Comparison of ENCODE assay signal across 11 mouse cellular contexts in genomic region chr7:141096021-141096420, GRCm38 (mm10). TPM values are rescaled to one million over a fixed set of nuclear protein-coding genes. Genes with fewer than 3 reads are reported as not detected.
A peak's percentile ranks its signal among the peaks of the same experiment; 100 is the strongest.
DNase-seq lines count a peak whose midpoint lies in the region; ATAC-seq and TF ChIP-seq lines count a peak whose summit lies in the region.
"Had no signal": no experiment of that assay in that cellular context is flagged by ENCODE, and none has a peak within 500 bp of the region (broad histone marks: within the 10 kb centered on the region; RNA-seq: fewer than 3 reads in every experiment).

No protein-coding gene starts in this region.

- dilution Hi-C loops in CH12.LX (cut with MboI; ENCODE audit: extremely low pct_ligation_motif_present, extremely low pct_unique_long_range_greater_than_20kb, low sequenced_read_pairs): no loop called here

- H3K27ac ChIP-seq in kidney, embryonic 14.5 days (ENCODE audit: low read depth, low read length): peak overlapping the region; percentile 39; the same call in 1 of the 2 replicates
- H3K27ac ChIP-seq in CH12.LX (ENCODE audit: insufficient read depth, low read depth): peak overlapping the region; percentile 82
- peak overlapping the region; percentile 52; the same call in 1 of the 2 replicates for H3K27ac ChIP-seq in heart, embryonic 16.5 days (ENCODE audit: low read length)
- H3K27ac ChIP-seq: neural tube, embryonic 12.5 days had no signal

- 80% methylated on average over 6 of the region's 6 CpGs for WGBS in kidney, embryonic 14.5 days
- 74% methylated on average over 6 of the region's 6 CpGs for WGBS in heart, embryonic 16.5 days

- no peak for TF ChIP-seq RAD21 in CH12.LX (IDR thresholded peaks at IDR 0.05; ENCODE audit: low read depth, low read length)

- no peak for ATAC-seq in kidney, embryonic 14.5 days (ENCODE audit: low FRiP score, low TSS enrichment)
- no peak for ATAC-seq in heart, embryonic 16.5 days (replicated peaks; ENCODE audit: extremely low read depth, insufficient read depth, low FRiP score)

- H3K4me1 ChIP-seq in kidney, embryonic 14.5 days (ENCODE audit: control insufficient read depth, insufficient read depth, low read length): peaks cover 13% of the 10 kb centered on the region
- H3K4me1 ChIP-seq in CH12.LX (ENCODE audit: control insufficient read depth in 1 of 2, insufficient read depth in 2 of 2): peaks cover 30 to 51% of the 10 kb centered on the region in 2 experiments
- peaks cover 16% of the 10 kb centered on the region for H3K4me1 ChIP-seq in heart, embryonic 16.5 days (ENCODE audit: control insufficient read depth, insufficient read depth, low read length)

- no peaks in the 10 kb centered on the region for H3K9me3 ChIP-seq in kidney, embryonic 14.5 days (ENCODE audit: control insufficient read depth, low read length)
- H3K9me3 ChIP-seq in CH12.LX (replicated peaks; ENCODE audit: low read length): no peaks in the 10 kb centered on the region
- no peaks in the 10 kb centered on the region for H3K9me3 ChIP-seq in heart, embryonic 16.5 days (replicated peaks; ENCODE audit: control insufficient read depth, low read length)
- H3K9me3 ChIP-seq: neural tube, embryonic 12.5 days had no signal

- TF ChIP-seq CTCF in CH12.LX (conservative IDR thresholded peaks at IDR 0.05 in 1 of 2, IDR thresholded peaks at IDR 0.05 in 1 of 2; ENCODE audit: low read depth in 2 of 2, low read length in 2 of 2): no peak

- DNase-seq in kidney, postnatal 14 days: no peak
- peak; percentile 21 for DNase-seq in CH12.LX (ENCODE audit: extremely low read depth)
- peak; percentile 21 for DNase-seq in splenic B cell, adult 2 months (ENCODE audit: low read depth, low spot score)
- DNase-seq in right cerebral cortex, postnatal 4 days: no peak
- no peak for DNase-seq in gastrocnemius, adult 18-20 months (ENCODE audit: low spot score)
- DNase-seq in gastrocnemius, postnatal 4 days (ENCODE audit: low spot score in 2 of 2): no peak

- H3K4me2 ChIP-seq in kidney, embryonic 14.5 days (replicated peaks; ENCODE audit: low read depth, low read length): no peak overlapping the region
- peak overlapping the region; percentile 52 for H3K4me2 ChIP-seq in CH12.LX (ENCODE audit: insufficient read depth, low read depth, poor library complexity, severe bottlenecking)
- peak overlapping the region; percentile 52 for H3K4me2 ChIP-seq in heart, embryonic 16.5 days (ENCODE audit: low read depth, low read length)
- H3K4me2 ChIP-seq: neural tube, embryonic 12.5 days had no signal

- peaks cover 12% of the 10 kb centered on the region for H3K27me3 ChIP-seq in kidney, embryonic 14.5 days (ENCODE audit: control insufficient read depth, insufficient read depth, low read length)
- H3K27me3 ChIP-seq in CH12.LX (replicated peaks): no peaks in the 10 kb centered on the region
- peaks cover 5% of the 10 kb centered on the region for H3K27me3 ChIP-seq in heart, embryonic 16.5 days (ENCODE audit: control insufficient read depth, insufficient read depth, low read length)
- no peaks in the 10 kb centered on the region for H3K27me3 ChIP-seq in splenic B cell, adult 2 months (ENCODE audit: control insufficient read depth, insufficient read depth, low read length, poor library complexity, severe bottlenecking)

- in situ Hi-C loops in CH12.LX (cut with MboI; ENCODE audit: low pct_ligation_motif_present, low pct_unique_long_range_greater_than_20kb, low sequenced_read_pairs): loop anchor here (5.0 kb wide), 3 partner anchors 36 to 261 kb away; no protein-coding TSS in a partner anchor

- H3K79me2 ChIP-seq in CH12.LX (replicated peaks; ENCODE audit: control insufficient read depth, extremely low read depth, insufficient read depth, poor library complexity, severe bottlenecking): no peaks in the 10 kb centered on the region

- no peak overlapping the region for H3K9ac ChIP-seq in kidney, embryonic 14.5 days (ENCODE audit: low read depth, low read length)
- H3K9ac ChIP-seq in CH12.LX (ENCODE audit: insufficient read depth, low read depth): peak overlapping the region; percentile 30
- peak overlapping the region; percentile 22; the same call in 1 of the 2 replicates for H3K9ac ChIP-seq in heart, embryonic 16.5 days (ENCODE audit: low read length)
- H3K9ac ChIP-seq: neural tube, embryonic 12.5 days had no signal

- no peaks in the 10 kb centered on the region for H3K36me3 ChIP-seq in kidney, embryonic 14.5 days (ENCODE audit: control insufficient read depth, insufficient read depth, low read length)
- peaks cover 7 to 35% of the 10 kb centered on the region in 2 experiments for H3K36me3 ChIP-seq in CH12.LX (replicated peaks in 1 of 2; ENCODE audit: control insufficient read depth in 1 of 2, insufficient read depth in 1 of 2, low read length in 1 of 2)
- no peaks in the 10 kb centered on the region for H3K36me3 ChIP-seq in heart, embryonic 16.5 days (ENCODE audit: control insufficient read depth, insufficient read depth)
- no peaks in the 10 kb centered on the region for H3K36me3 ChIP-seq in splenic B cell, adult 2 months (ENCODE audit: control insufficient read depth, insufficient read depth, low read length, poor library complexity, severe bottlenecking)
- H3K36me3 ChIP-seq: neural tube, embryonic 12.5 days had no signal

- H3K4me3 ChIP-seq in kidney, embryonic 14.5 days (ENCODE audit: low read length): no peak overlapping the region
- peak overlapping the region; percentile 56 to 65 (median 59) for H3K4me3 ChIP-seq in CH12.LX (replicated peaks in 1 of 3; ENCODE audit: low read depth in 2 of 3, low read length in 2 of 3, poor library complexity in 1 of 3)
- H3K4me3 ChIP-seq in heart, embryonic 16.5 days (ENCODE audit: low read length): peak overlapping the region; percentile 9
- H3K4me3 ChIP-seq: neural tube, embryonic 12.5 days had no signal

- no peak for TF ChIP-seq POLR2A in CH12.LX (IDR thresholded peaks at IDR 0.05; ENCODE audit: low read depth, low read length)

- no peak for TF ChIP-seq EP300 in CH12.LX (IDR thresholded peaks at IDR 0.05; ENCODE audit: low read length)

TF ChIP-seq in CH12.LX, 34 proteins besides CTCF, POLR2A, EP300 and RAD21:
- no peak for TF ChIP-seq USF1 (IDR thresholded peaks at IDR 0.05; ENCODE audit: low read depth, low read length)

RNA-seq across cellular contexts. Expression of gene Sigirr, which starts 4.4 kb away (rescaled TPM):
- 9.5 and 11.7 TPM in 2 replicates for polyA plus RNA-seq in kidney, embryonic 14.5 days (2014; fragmentation: Nextera tagmentation; extraction: Ambion mirVana)
- total RNA-seq in CH12.LX (2012; rRNA removed) (12.9 and 19.2 TPM in 2 replicates), CH12.LX (2014; rRNA removed) (13.2 and 15.6 TPM in 2 replicates)
- 15.2 and 16.1 TPM in 2 replicates for polyA plus RNA-seq in CH12.LX (2012; ENCODE audit: insufficient read length, low read depth)
- 7.4 and 8.5 TPM in 2 replicates for polyA plus RNA-seq in heart, embryonic 16.5 days (2015; fragmentation: Nextera tagmentation; extraction: Ambion mirVana)
- total RNA-seq in gastrocnemius, adult 18-20 months (2021): 1 to 10 TPM; 1.1 to 2.9 TPM
- total RNA-seq in gastrocnemius, postnatal 4 days (2021): 1 to 10 TPM; 2.9 to 3.7 TPM

RNA-seq across cellular contexts. Expression of gene Pkp3, which starts 18.0 kb away (rescaled TPM):
- polyA plus RNA-seq in kidney, embryonic 14.5 days (2014; fragmentation: Nextera tagmentation; extraction: Ambion mirVana): 4.0 and 4.3 TPM in 2 replicates
- 52.8 and 63.1 TPM in 2 replicates for total RNA-seq in CH12.LX (2012; rRNA removed)
- 23.9 and 25.3 TPM in 2 replicates for total RNA-seq in CH12.LX (2014; rRNA removed)
- 37.8 and 38.0 TPM in 2 replicates for polyA plus RNA-seq in CH12.LX (2012; ENCODE audit: insufficient read length, low read depth)
- polyA plus RNA-seq in heart, embryonic 16.5 days (2015; fragmentation: Nextera tagmentation; extraction: Ambion mirVana): 4.1 and 5.2 TPM in 2 replicates
- total RNA-seq in gastrocnemius, adult 18-20 months (2021): not detected
- under 1 TPM; 0.25 to 0.54 TPM for total RNA-seq in gastrocnemius, postnatal 4 days (2021)

RNA-seq across cellular contexts. Expression of gene Ano9, which starts 21.6 kb away (rescaled TPM):
- polyA plus RNA-seq in kidney, embryonic 14.5 days (2014; fragmentation: Nextera tagmentation; extraction: Ambion mirVana): 3.0 and 4.4 TPM in 2 replicates
- total RNA-seq in CH12.LX (2012; rRNA removed) (0.04 TPM in 2 replicates), CH12.LX (2014; rRNA removed) (not detected in 2 replicates)
- not detected in 2 replicates for polyA plus RNA-seq in CH12.LX (2012; ENCODE audit: insufficient read length, low read depth)
- polyA plus RNA-seq in heart, embryonic 16.5 days (2015; fragmentation: Nextera tagmentation; extraction: Ambion mirVana): 0.49 and 1.00 TPM in 2 replicates
- not detected for total RNA-seq in gastrocnemius, adult 18-20 months (2021)
- total RNA-seq in gastrocnemius, postnatal 4 days (2021): not detected
- total RNA-seq: hematopoietic stem cell, adult 5-6 weeks; left cerebral cortex, postnatal 25 days had no signal
- polyA plus RNA-seq: neural tube, embryonic 12.5 days had no signal

RNA-seq across cellular contexts. Expression of gene Ptdss2, which starts 26.2 kb away (rescaled TPM):
- polyA plus RNA-seq in kidney, embryonic 14.5 days (2014; fragmentation: Nextera tagmentation; extraction: Ambion mirVana): 58.4 and 63.1 TPM in 2 replicates
- total RNA-seq in CH12.LX (2012; rRNA removed) (10.6 and 12.0 TPM in 2 replicates), CH12.LX (2014; rRNA removed) (2.5 and 2.9 TPM in 2 replicates)
- 22.9 and 33.5 TPM in 2 replicates for polyA plus RNA-seq in CH12.LX (2012; ENCODE audit: insufficient read length, low read depth)
- polyA plus RNA-seq in heart, embryonic 16.5 days (2015; fragmentation: Nextera tagmentation; extraction: Ambion mirVana): 56.1 and 63.9 TPM in 2 replicates
- 10 to 100 TPM; 20.2 to 21.1 TPM for total RNA-seq in gastrocnemius, adult 18-20 months (2021)
- total RNA-seq in gastrocnemius, postnatal 4 days (2021): 10 to 100 TPM; 22.6 to 29.0 TPM

RNA-seq across cellular contexts. Expression of gene B4galnt4, which starts 35.1 kb away (rescaled TPM):
- 13.7 and 14.4 TPM in 2 replicates for polyA plus RNA-seq in kidney, embryonic 14.5 days (2014; fragmentation: Nextera tagmentation; extraction: Ambion mirVana)
- total RNA-seq in CH12.LX (2012; rRNA removed) (11.2 and 13.1 TPM in 2 replicates), CH12.LX (2014; rRNA removed) (0.70 and 0.91 TPM in 2 replicates)
- 2.9 TPM in 2 replicates for polyA plus RNA-seq in CH12.LX (2012; ENCODE audit: insufficient read length, low read depth)
- polyA plus RNA-seq in heart, embryonic 16.5 days (2015; fragmentation: Nextera tagmentation; extraction: Ambion mirVana): 0.54 and 0.97 TPM in 2 replicates
- not detected for total RNA-seq in gastrocnemius, adult 18-20 months (2021)
- under 1 TPM; 0.22 to 0.62 TPM for total RNA-seq in gastrocnemius, postnatal 4 days (2021)

Comparison
In these comparisons a context has a peak if more than half of its experiments do, and no peak if none do; other contexts are left out.
1. DNase-seq: peak in CH12.LX (single experiment) and splenic B cell, adult 2 months (single experiment); none in kidney, postnatal 14 days (single experiment), right cerebral cortex, postnatal 4 days (single experiment), gastrocnemius, adult 18-20 months (single experiment) and gastrocnemius, postnatal 4 days (0 of 2).
2. RNA of gene Pkp3, which starts 18.0 kb away (total RNA-seq): 23.9 to 63.1 TPM in CH12.LX; 0.25 to 0.54 TPM in gastrocnemius, postnatal 4 days and not detected in gastrocnemius, adult 18-20 months; every median in the first group is over 10 times any median in the second.
3. Peak in every context shown above with its lines, with median percentiles within 50 percentile points of each other: H3K27ac ChIP-seq.